In genomic region chr8:12730780-12731179, GRCm38 (mm10) we compare ENCODE assay signal across 10 mouse cellular contexts. TPM values are rescaled to one million over a fixed set of nuclear protein-coding genes. Genes with fewer than 3 reads are reported as not detected.
A peak's percentile ranks its signal among the peaks of the same experiment; 100 is the strongest.
DNase-seq lines count a peak whose midpoint lies in the region; ATAC-seq and TF ChIP-seq lines count a peak whose summit lies in the region.
"Had no signal": no experiment of that assay in that cellular context is flagged by ENCODE, and none has a peak within 500 bp of the region (broad histone marks: within the 10 kb centered on the region; RNA-seq: fewer than 3 reads in every experiment).

No protein-coding gene starts in this region.

- no peak for ATAC-seq in monocyte, adult 5-6 weeks (replicated peaks; ENCODE audit: insufficient number of reproducible peaks, low FRiP score, low TSS enrichment, poor library complexity, severe bottlenecking)

- no peak overlapping the region for H3K27ac ChIP-seq in kidney, adult 2 months (ENCODE audit: insufficient read depth, low read depth, low read length)
- no peak overlapping the region for H3K27ac ChIP-seq in gastrocnemius, adult 2 months
- H3K27ac ChIP-seq: heart, embryonic 15.5 days; liver, embryonic 15.5 days had no signal

- no peaks in the 10 kb centered on the region for H3K27me3 ChIP-seq in kidney, adult 2 months (replicated peaks; ENCODE audit: control insufficient read depth, insufficient read depth, low read length)
- H3K27me3 ChIP-seq: heart, embryonic 15.5 days; liver, embryonic 15.5 days had no signal

- H3K4me1 ChIP-seq in kidney, adult 2 months (ENCODE audit: control insufficient read depth, insufficient read depth, low read length): no peaks in the 10 kb centered on the region
- H3K4me1 ChIP-seq: heart, embryonic 15.5 days; liver, embryonic 15.5 days had no signal

- H3K36me3 ChIP-seq in kidney, adult 2 months (ENCODE audit: control insufficient read depth, insufficient read depth, low read length): no peaks in the 10 kb centered on the region
- H3K36me3 ChIP-seq: heart, embryonic 15.5 days; liver, embryonic 15.5 days had no signal

- no peak overlapping the region for H3K4me3 ChIP-seq in kidney, adult 2 months (ENCODE audit: insufficient read depth, low read depth, low read length)
- H3K4me3 ChIP-seq in gastrocnemius, adult 2 months: no peak overlapping the region
- H3K4me3 ChIP-seq: heart, embryonic 15.5 days; liver, embryonic 15.5 days had no signal

- intact Hi-C loops in gastrocnemius, adult 2 months (cut with DNase I): no loop called here
- intact Hi-C loops in heart, postnatal 25 days (cut with DNase I): no loop called here

- peak; percentile 78 for DNase-seq in kidney, adult 2 months
- DNase-seq in kidney, postnatal 14 days: no peak
- DNase-seq in adrenal gland, postnatal 10 days: peak; percentile 80
- DNase-seq in gastrocnemius, adult 2 months: peak; percentile 62
- DNase-seq in lung, postnatal 36 days: peak; percentile 94
- DNase-seq in heart, postnatal 25 days (ENCODE audit: low spot score): no peak
- no peak for DNase-seq in cerebellum, adult 9-10 months

- 51% methylated on average over 5 of the region's 5 CpGs for WGBS in kidney, adult 2 months

- TF ChIP-seq POLR2A in kidney, adult 2 months (IDR thresholded peaks at IDR 0.05; ENCODE audit: low read depth, low read length): no peak

- TF ChIP-seq CTCF in kidney, adult 2 months (conservative IDR thresholded peaks at IDR 0.05; ENCODE audit: insufficient read depth, insufficient read length, low read depth, low read length): no peak
- TF ChIP-seq CTCF in gastrocnemius, adult 2 months (IDR thresholded peaks at IDR 0.05): no peak

RNA-seq across cellular contexts. Expression of gene Atp11a, which starts 26.0 kb away (rescaled TPM):
- polyA plus RNA-seq in kidney, adult 2 months (2012; rRNA removed): 176 and 271 TPM in 2 replicates
- 10 to 100 TPM; 45.9 to 53.5 TPM for total RNA-seq in adrenal gland, postnatal 10 days (2021)
- total RNA-seq in gastrocnemius, adult 2 months (2021): 10 to 100 TPM; 27.1 to 30.9 TPM
- total RNA-seq in monocyte, adult 5-6 weeks (2017): 14.4 to 19.7 TPM (median 18.2 TPM) in 3 replicates
- 10 to 100 TPM; 82.7 to 84.0 TPM for total RNA-seq in heart, postnatal 25 days (2021)

RNA-seq across cellular contexts. Expression of gene Tubgcp3, which starts 58.7 kb away (rescaled TPM):
- 28.4 and 36.4 TPM in 2 replicates for polyA plus RNA-seq in kidney, adult 2 months (2012; rRNA removed)
- total RNA-seq in adrenal gland, postnatal 10 days (2021): 10 to 100 TPM; 29.6 to 34.4 TPM
- total RNA-seq in gastrocnemius, adult 2 months (2021): 1 to 10 TPM; 8.6 to 8.9 TPM
- 45.9 to 66.4 TPM (median 53.4 TPM) in 3 replicates for total RNA-seq in monocyte, adult 5-6 weeks (2017)
- 10 to 100 TPM; 11.1 to 12.6 TPM for total RNA-seq in heart, postnatal 25 days (2021)

Comparison
In these comparisons a context has a peak if more than half of its experiments do, and no peak if none do; other contexts are left out.
1. DNase-seq: peak in kidney, adult 2 months (single experiment), adrenal gland, postnatal 10 days (single experiment), gastrocnemius, adult 2 months (single experiment) and lung, postnatal 36 days (single experiment); none in kidney, postnatal 14 days (single experiment), heart, postnatal 25 days (single experiment) and cerebellum, adult 9-10 months (single experiment).